Mouse (Mus musculus): ENCODE measurements at regions not wholly inside any gene's neighbourhood (a gene's known extent, or its start where the extent isn't known, plus 50 kb on each side); places are given as distances from the start of the nearest gene placed in this dataset.

DNA sequence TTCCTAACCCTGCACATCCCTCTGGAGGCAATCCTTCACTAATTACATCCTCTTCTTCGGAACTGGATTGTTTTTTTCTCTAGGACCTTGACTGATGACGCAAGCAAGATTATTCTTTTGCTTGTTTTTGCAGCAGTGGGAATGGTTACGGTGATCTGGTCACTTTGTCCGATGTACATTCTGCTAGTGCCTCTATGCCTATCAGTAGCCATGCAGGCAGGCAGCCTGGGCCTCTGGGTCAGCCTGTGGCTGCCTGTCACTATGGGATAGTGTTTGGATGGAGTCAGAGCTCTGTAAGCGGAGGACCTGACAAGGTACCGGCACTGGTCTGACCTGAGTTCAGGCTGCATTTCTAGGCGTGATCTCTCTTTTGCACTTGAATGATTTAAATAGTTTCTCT, 72.8 kb upstream of the Lhcgr start:
- Histone ChIP-seq H3K27ac (ENCODE audit: insufficient read depth, low read length) (no peak overlapping the region), H3K27me3 (ENCODE audit: control insufficient read depth, insufficient read depth, low read length) (no peaks in the 10 kb centered on the region), H3K4me3 (replicated peaks; ENCODE audit: insufficient read depth, low read depth, low read length) (no peak overlapping the region), H3K4me1 (ENCODE audit: control insufficient read depth, insufficient read depth, low read length) (no peaks in the 10 kb centered on the region)
- 88% methylated on average over 7 of the region's 7 CpGs for WGBS
- no peak for DNase-seq
- TF ChIP-seq CTCF (IDR thresholded peaks at IDR 0.05; ENCODE audit: borderline replicate concordance, insufficient read depth, low read depth, low read length) (no peak), POLR2A (IDR thresholded peaks at IDR 0.05; ENCODE audit: borderline replicate concordance, insufficient read depth, low read length) (no peak)

DNA sequence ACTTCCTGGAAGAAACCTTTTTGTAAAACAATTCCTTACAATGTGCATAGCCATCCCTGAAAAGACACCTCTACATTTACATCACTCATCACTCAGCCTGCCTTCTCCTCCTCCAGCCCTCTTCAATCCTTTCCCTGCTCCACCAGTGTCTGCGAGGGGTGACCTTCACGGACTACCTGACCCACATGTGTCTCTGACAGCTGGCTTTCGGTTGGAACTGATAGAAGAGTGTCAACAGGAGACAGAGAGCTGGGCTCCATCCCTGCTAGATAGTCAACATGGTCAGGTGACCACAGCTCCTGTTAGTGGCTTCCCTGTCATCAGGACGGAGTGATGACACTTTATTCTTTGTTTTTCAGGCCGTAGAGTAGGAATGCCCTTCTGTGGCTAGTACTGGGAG, 72.4 kb upstream of the Lhcgr start:
- TF ChIP-seq CTCF (IDR thresholded peaks at IDR 0.05; ENCODE audit: borderline replicate concordance, insufficient read depth, low read depth, low read length) (no peak), POLR2A (IDR thresholded peaks at IDR 0.05; ENCODE audit: borderline replicate concordance, insufficient read depth, low read length) (no peak)
- H3K4me3 ChIP-seq (replicated peaks; ENCODE audit: insufficient read depth, low read depth, low read length) = no peak overlapping the region
- no peaks in the 10 kb centered on the region for H3K4me1 ChIP-seq (ENCODE audit: control insufficient read depth, insufficient read depth, low read length)
- no peaks in the 10 kb centered on the region for H3K27me3 ChIP-seq (ENCODE audit: control insufficient read depth, insufficient read depth, low read length)
- 80% methylated on average over 5 of the region's 5 CpGs for WGBS
- H3K27ac ChIP-seq (ENCODE audit: insufficient read depth, low read length) = no peak overlapping the region
- DNase-seq = no peak

- DNase-seq = no peak
- no peak for TF ChIP-seq POLR2A (IDR thresholded peaks at IDR 0.05; ENCODE audit: borderline replicate concordance, insufficient read depth, low read length)
- TF ChIP-seq CTCF (IDR thresholded peaks at IDR 0.05; ENCODE audit: borderline replicate concordance, insufficient read depth, low read depth, low read length) = no peak
- Histone ChIP-seq H3K27ac (ENCODE audit: insufficient read depth, low read length) (no peak overlapping the region), H3K4me1 (ENCODE audit: control insufficient read depth, insufficient read depth, low read length) (no peaks in the 10 kb centered on the region), H3K4me3 (replicated peaks; ENCODE audit: insufficient read depth, low read depth, low read length) (no peak overlapping the region), H3K27me3 (ENCODE audit: control insufficient read depth, insufficient read depth, low read length) (no peaks in the 10 kb centered on the region)
- 82% methylated on average over 2 of the region's 2 CpGs for WGBS
Observed at GRCm38 (mm10) chr17:88861128-88861527, 69.3 kb upstream of the Lhcgr start.

DNA sequence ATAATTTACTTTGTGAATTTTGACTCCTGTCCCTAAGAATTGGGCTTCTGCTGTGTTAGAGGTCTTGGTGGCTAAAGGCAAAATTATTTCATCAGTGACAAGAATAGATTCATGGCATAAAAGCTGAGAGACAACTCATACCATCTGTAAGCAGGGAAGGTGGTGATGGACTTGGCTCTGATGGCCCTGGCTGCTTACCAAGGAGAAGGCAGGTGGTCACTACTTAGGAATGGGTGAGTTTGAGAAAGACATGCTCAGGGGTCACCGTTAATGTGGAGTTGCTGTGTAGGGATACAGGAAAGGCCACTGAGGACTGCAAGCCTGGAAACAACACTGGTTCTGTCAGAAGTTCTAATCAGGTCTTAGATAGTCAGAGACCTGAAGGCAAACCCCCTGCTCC, 68.8 kb upstream of the Lhcgr start:
- DNase-seq = peak in 1 of 2 experiments; percentile 26
- TF ChIP-seq POLR2A (IDR thresholded peaks at IDR 0.05; ENCODE audit: borderline replicate concordance, insufficient read depth, low read length) (no peak), CTCF (IDR thresholded peaks at IDR 0.05; ENCODE audit: borderline replicate concordance, insufficient read depth, low read depth, low read length) (no peak)
- H3K4me1 ChIP-seq (ENCODE audit: control insufficient read depth, insufficient read depth, low read length) = no peaks in the 10 kb centered on the region
- 8% methylated on average over 1 of the region's 1 CpGs for WGBS
- no peak overlapping the region for H3K4me3 ChIP-seq (replicated peaks; ENCODE audit: insufficient read depth, low read depth, low read length)
- no peaks in the 10 kb centered on the region for H3K27me3 ChIP-seq (ENCODE audit: control insufficient read depth, insufficient read depth, low read length)
- no peak overlapping the region for H3K27ac ChIP-seq (ENCODE audit: insufficient read depth, low read length)

- Histone ChIP-seq H3K4me1 (ENCODE audit: control insufficient read depth, insufficient read depth, low read length) (no peaks in the 10 kb centered on the region), H3K27me3 (ENCODE audit: control insufficient read depth, insufficient read depth, low read length) (no peaks in the 10 kb centered on the region), H3K4me3 (replicated peaks; ENCODE audit: insufficient read depth, low read depth, low read length) (no peak overlapping the region), H3K27ac (ENCODE audit: insufficient read depth, low read length) (no peak overlapping the region)
- no peak for DNase-seq
- TF ChIP-seq CTCF (IDR thresholded peaks at IDR 0.05; ENCODE audit: borderline replicate concordance, insufficient read depth, low read depth, low read length) = no peak
- no peak for TF ChIP-seq POLR2A (IDR thresholded peaks at IDR 0.05; ENCODE audit: borderline replicate concordance, insufficient read depth, low read length)
- WGBS = 12% methylated on average over 4 of the region's 4 CpGs
Observed at GRCm38 (mm10) chr17:88858666-88859065, 66.9 kb upstream of the Lhcgr start.

DNA sequence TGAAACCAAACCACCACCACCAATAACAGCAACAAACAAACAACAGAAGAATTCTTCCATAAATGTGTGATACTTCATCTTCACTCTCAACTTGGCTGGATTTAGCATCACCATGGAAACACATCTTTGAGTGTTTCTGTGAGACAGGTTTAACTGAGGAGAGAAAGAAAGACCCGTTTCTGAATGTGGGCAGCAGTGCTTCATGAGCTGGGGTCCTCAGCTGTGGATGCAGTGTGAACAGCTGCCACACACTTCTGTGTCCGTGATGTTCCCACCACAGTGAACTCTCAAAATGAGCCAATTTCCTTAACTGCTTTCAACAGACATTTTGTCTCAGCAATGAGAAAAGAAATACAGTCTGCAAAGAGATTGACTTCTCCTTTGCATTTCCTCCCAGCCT, 55.5 kb upstream of the Lhcgr start:
- H3K27ac ChIP-seq (ENCODE audit: insufficient read depth, low read length) = no peak overlapping the region
- no peak for DNase-seq

GRCm38 (mm10) chr17:88845278-88845677, 53.5 kb upstream of the Lhcgr start:
- no peaks in the 10 kb centered on the region for H3K4me1 ChIP-seq (ENCODE audit: control insufficient read depth, insufficient read depth, low read length)
- WGBS = 89% methylated on average over 7 of the region's 7 CpGs
- no peak overlapping the region for H3K27ac ChIP-seq (ENCODE audit: insufficient read depth, low read length)
- no peak for DNase-seq
- no peaks in the 10 kb centered on the region for H3K27me3 ChIP-seq (ENCODE audit: control insufficient read depth, insufficient read depth, low read length)
- H3K4me3 ChIP-seq (replicated peaks; ENCODE audit: insufficient read depth, low read depth, low read length) = no peak overlapping the region
- TF ChIP-seq POLR2A (IDR thresholded peaks at IDR 0.05; ENCODE audit: borderline replicate concordance, insufficient read depth, low read length) (no peak), CTCF (IDR thresholded peaks at IDR 0.05; ENCODE audit: borderline replicate concordance, insufficient read depth, low read depth, low read length) (no peak)

More for the DNA sequence above, 55.5 kb upstream of the Lhcgr start:
- H3K4me3 ChIP-seq (replicated peaks; ENCODE audit: insufficient read depth, low read depth, low read length) = no peak overlapping the region
- no peaks in the 10 kb centered on the region for H3K27me3 ChIP-seq (ENCODE audit: control insufficient read depth, insufficient read depth, low read length)
- WGBS = 31% methylated on average over 2 of the region's 2 CpGs
- H3K4me1 ChIP-seq (ENCODE audit: control insufficient read depth, insufficient read depth, low read length) = no peaks in the 10 kb centered on the region
- no peak for TF ChIP-seq CTCF (IDR thresholded peaks at IDR 0.05; ENCODE audit: borderline replicate concordance, insufficient read depth, low read depth, low read length)
- no peak for TF ChIP-seq POLR2A (IDR thresholded peaks at IDR 0.05; ENCODE audit: borderline replicate concordance, insufficient read depth, low read length)
